Mouse (Mus musculus) ES-E14 (cell line): ENCODE data around the gene Trim25.

Experiments used
- HCFC1 ChIP-seq: IDR thresholded peaks from 2 replicates; pipeline ENCODE4 v1.6.1; 2012; ENCODE audit warnings: low read length, inconsistent platforms, borderline replicate concordance; ENCODE audit not compliant: insufficient read depth
- MAFK ChIP-seq: IDR thresholded peaks from 2 replicates; pipeline ENCODE4 v1.6.1; 2014; ENCODE audit warnings: mild to moderate bottlenecking, low read depth, low read length, inconsistent platforms; ENCODE audit not compliant: insufficient read depth

DNA sequence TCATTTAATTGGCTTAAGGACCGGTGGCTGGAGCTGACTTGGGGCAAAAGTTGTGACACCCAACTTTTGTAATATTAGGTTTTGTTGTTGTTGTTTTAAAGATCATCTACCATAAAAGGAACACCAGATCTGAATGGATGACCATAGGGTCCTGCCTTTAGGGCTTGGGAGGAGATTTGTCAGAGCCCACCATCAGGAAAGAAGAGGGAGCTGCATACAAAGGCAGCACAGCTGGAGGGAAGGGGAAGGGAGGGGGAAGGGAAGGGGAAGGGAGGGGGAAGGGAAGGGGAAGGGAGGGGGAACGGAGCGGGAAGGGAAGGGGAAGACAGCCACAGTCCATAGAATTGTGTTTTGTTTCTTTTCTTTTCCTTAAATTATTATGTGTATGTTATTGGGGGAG is 770 bp upstream of the Trim25 start:
- TF ChIP-seq MAFK (no peak), HCFC1 (no peak)
